Mouse (Mus musculus) frontal cortex, adult 2 months (tissue): ENCODE measurements around the gene Ehbp1l1. TPM values are rescaled to one million over a fixed set of nuclear protein-coding genes. Genes with fewer than 3 reads are reported as not detected.
"Not testable (repeated sequence)": the region's sequence is repeated elsewhere in the genome, so short reads cannot be mapped to it uniquely, and the experiment has no call there.

ENCODE experiments used
- DNase-seq, 2 experiments: peaks; one replicate each; pipeline ENCODE4 v3.0.0; 2022; ENCODE audit warnings: low spot score in 1 of 2; ENCODE audit errors: extremely low spot score in 1 of 2
- polyA plus RNA-seq: library from polyadenylated mRNA; depleted of rRNA; stranded (reverse); fragments of >200 nt; gene quantifications from 2 replicates; pipeline ENCODE4 v1.2.3, GENCODE M21; 2012

Ehbp1l1 gene
- polyA plus RNA-seq, 1 experiment: 18.8 TPM

DNA sequence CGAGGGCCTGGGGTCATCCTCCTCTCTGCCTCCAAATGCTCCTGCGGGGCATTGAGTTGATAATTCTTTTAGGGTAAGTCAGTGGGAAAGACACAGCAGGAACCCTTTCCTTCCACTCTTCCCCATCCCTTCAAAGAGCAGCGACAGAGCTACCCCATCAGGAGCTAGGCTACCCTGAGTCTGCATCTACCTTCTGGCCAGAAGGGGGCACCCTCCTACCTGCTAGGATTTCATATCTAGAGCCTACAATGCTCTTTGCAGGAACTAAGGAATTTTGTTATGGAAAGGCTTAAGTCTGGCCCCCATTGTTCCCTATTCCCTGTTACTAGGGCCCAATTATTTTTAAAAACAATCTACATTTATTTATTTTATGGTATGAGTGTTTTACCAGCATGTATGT is 14.9 kb downstream of the Ehbp1l1 start:
- peak in 1 of 2 experiments; percentile 91 for DNase-seq

DNA sequence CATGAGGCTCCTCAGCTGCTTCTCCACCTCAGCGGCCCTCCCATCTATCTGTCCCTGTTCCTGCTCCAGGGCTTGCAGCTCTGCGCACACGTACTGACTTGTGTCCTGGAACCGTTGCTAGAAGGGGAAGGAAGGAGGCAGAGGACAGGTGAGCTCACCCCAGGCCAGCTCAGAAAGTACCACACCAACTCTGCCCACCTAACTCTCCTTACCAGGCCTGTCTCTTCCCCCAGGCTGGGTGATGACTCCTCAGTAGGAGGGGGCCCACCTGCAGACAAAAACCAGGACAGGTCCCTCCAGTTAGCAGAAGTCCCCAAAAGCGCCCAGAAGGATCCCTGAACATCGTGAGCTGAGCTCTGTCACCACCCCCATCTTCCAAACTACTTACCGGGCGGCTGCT is 15.5 kb downstream of the Ehbp1l1 start:
- no peak for DNase-seq

DNA sequence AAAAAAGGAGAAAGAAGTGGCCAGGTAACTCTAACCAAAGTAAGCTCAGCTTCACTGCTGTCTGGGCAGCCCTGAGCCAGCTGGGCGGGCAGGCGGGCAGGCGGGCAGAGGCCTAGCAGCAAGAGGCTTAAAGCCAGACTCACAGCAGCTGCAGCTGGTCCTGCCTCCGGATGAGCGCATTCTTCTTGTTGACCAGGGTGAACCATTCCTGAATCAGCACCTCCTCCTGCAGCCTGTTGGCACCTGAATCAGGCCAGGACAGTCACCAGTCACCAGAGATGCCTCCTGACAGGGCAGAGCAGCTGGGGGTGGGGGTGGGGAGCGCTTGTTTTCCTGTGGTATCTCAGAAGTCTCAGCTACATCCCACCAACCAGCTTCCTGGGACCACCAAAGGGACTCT is 16.0 kb downstream of the Ehbp1l1 start:
- DNase-seq: no peak

DNA sequence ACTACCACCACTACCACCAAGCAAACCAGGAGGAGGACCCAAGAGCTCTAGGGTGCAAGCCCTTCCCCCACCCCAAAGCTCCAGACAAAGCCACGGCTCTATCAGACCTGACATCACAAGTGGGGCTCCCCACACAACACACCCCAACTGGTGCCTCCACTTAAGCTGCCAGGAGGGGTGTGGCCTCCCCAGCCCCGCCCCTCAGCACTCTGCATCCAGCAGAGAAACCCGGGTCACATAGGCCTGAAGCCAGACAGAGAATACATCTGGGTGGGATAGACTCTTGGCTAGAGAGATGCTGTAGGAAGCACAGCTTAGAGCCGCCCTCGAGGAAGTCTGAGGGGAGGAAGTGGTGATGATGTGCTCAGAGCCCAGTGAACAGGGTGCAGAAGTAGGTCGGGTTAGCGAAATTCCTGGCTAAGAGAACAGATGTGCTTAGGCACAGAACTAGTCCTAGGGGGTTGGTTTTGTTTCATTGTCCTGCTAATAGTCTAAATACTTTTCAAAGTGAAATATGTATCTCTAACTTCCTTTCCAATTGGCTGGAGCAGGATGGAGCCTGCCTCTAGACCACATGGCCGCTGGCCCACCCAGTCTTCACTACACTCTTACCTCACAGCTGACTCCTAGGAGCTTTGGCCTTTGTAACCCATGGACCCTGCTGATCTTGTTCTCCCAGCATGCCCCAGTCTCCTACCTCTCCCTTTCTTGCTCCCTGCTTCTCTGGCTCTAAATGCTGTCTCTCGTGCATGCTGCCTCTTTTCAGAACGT is 21.1 kb downstream of the Ehbp1l1 start:
- no peak for DNase-seq

DNA sequence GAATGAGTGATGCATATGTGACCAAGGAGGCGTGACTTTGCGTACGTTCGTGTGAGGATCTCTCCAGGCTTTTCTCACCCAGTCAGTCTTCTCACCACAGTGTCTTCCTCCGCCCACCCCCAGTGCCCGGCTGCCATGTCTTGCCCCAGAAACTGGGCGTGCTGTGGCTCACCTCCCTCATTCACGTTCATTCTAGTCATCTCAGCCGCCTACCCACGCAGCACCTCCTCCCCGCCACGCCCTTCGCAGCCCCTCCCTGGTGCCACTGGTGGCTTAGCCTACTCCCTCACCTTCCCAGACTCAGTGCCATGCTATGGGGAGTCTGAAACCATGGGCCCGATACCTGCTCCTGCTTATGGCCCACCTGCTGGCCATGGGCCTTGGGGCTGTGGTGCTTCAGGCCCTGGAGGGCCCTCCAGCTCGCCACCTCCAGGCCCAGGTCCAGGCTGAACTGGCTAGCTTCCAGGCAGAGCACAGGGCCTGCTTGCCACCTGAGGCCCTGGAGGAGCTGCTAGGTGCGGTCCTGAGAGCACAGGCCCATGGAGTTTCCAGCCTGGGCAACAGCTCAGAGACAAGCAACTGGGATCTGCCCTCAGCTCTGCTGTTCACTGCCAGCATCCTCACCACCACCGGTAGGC is 21.8 kb downstream of the Ehbp1l1 start, which contains the start of gene Kcnk7:
TSS of gene Kcnk7 (plus strand) at position 205 of the 638 bp plus-strand sequence.
- DNase-seq: peak in 1 of 2 experiments; percentile 58

DNA sequence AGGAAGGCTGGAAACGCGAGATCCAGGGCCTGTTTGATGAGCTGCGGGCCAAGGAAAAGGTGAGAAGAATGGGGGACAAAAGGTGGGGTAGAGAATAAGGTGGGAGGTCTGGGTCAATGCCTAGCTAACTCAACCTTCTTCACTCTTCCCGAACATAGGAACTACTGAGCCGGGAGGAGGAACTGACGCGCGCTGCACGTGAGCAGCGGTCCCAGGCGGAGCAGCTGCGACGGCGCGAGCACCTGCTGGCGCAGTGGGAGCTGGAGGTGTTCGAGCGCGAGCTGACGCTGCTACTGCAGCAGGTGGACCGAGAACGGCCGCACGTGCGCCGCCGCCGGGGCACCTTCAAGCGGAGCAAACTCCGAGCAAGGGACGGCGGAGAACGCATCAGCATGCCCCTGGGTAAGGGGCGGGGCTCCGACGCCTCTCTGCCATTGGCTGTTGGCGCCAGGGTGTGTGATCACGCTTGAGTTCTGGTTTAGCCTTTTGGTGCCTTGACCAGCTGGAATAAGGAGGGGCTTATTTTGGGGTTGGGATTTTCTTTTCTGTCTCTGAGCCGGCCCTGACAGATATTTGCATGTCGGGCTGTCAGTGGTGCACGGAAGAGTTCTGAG is 30.2 kb downstream of the Ehbp1l1 start:
- DNase-seq: no peak

DNA sequence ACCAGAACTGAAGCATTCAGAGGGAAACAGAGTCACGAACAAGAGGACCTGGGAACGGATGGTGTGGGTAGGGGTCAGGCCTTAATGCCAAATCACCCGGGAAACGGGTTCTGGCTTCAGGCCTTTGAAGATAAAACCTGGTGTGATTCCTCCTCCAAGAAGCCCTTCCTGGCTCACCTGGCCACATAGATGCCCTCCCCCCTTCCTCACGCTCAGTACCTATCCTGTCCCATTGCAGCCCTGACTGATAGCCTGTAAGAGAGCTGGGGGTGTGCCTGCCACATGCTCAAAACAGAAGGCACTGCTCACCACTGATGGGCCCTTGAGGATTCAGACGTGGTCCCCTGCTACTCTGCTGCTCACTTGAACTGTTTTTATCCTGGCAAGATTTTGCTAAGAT is 32.3 kb downstream of the Ehbp1l1 start:
- DNase-seq: no peak

DNA sequence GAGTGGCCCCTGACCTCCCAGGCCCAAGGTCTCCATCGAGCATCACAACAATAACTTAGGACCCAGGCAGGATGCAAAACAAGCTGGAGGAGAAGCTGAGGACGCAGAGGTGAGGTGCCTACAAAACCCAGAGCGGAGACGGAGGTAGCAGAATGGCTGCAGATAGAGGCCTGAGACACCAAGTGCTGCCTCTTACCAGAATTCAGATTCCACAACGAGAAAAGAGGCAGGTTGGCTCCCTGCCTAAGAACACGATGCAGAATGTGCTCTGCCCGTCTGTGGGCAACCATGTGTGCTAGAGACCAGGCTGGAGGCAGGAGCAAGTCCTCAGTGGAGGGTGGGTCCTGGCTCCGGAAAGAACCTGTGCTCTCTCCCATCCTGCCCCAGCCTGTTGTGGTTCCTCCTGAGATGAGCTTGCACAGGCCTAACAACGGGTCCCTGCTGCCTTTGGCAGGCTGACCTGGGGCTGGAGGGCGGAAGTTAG is 33.2 kb downstream of the Ehbp1l1 start:
- no peak for DNase-seq

DNA sequence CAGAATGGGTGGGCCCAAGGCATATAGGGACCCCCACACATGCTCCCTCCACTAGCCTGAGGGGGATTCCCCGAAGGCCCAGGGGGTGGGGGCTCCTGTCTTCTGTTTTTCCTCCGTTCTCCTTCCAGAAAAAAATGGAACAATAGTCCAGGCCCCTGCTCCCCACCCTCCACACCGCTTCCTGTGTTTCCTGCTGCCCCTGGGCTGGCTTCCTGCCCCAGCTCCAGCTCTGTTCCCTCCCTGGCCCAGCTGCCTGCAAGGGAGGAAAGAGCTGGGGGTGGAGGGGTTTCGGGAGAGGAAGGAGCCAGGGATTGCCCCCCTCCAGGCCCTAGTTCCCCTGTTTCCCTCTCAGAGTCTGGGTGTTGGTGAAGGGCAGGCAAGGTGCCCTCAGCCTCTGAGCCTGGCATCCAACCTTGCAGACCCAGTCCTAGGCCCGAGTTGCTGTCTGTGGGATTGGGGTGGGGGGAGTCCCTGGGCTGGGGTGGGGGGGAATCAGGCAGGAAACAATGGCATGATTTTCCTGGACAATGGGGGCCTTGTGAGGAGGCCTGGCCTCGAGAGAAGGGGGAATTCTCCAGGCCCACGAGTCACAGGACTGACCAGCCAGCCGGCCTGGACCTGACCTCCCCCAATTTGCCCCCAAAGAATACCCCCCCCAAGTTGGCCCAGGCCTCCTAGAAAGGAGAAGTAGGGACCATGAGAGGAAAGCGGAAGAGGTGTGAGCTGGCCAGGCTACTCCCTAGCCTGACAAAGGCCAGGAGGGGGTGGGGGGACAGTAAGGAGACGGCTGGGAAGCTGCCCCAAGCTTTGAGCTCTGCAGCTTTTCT is 33.8 kb downstream of the Ehbp1l1 start:
- DNase-seq: no peak

DNA sequence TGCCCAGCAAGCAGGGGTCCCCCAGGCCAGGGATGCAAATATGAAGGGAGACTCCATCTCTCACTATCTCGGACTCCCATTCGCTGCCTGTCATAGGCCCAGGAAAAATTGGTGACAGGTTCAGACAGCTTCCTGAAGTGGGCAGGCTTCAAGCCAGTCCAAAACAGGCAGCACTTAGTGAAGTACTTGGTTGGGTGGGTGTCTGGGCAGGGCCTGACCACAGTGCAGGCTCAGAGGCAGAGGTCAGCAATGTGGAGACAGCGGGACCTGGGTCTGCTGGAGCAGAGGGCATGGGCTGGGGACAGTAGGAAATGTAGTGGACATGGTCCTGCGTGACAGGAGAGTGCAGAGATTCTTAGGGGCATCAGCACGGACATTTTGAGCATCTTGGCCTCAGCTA is 34.5 kb downstream of the Ehbp1l1 start:
- no peak for DNase-seq

DNA sequence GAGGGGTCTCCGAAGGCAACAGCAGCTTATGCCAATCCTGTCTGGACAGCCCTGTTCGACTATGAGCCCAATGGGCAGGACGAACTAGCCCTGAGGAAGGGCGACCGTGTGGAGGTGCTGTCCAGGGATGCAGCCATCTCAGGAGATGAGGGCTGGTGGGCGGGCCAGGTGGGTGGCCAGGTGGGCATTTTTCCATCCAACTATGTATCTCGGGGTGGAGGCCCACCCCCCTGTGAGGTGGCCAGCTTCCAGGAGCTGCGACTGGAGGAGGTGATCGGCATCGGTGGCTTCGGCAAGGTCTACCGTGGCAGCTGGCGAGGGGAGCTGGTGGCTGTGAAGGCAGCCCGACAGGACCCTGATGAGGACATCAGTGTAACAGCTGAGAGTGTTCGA is 35.8 kb downstream of the Ehbp1l1 start:
- DNase-seq: no peak

DNA sequence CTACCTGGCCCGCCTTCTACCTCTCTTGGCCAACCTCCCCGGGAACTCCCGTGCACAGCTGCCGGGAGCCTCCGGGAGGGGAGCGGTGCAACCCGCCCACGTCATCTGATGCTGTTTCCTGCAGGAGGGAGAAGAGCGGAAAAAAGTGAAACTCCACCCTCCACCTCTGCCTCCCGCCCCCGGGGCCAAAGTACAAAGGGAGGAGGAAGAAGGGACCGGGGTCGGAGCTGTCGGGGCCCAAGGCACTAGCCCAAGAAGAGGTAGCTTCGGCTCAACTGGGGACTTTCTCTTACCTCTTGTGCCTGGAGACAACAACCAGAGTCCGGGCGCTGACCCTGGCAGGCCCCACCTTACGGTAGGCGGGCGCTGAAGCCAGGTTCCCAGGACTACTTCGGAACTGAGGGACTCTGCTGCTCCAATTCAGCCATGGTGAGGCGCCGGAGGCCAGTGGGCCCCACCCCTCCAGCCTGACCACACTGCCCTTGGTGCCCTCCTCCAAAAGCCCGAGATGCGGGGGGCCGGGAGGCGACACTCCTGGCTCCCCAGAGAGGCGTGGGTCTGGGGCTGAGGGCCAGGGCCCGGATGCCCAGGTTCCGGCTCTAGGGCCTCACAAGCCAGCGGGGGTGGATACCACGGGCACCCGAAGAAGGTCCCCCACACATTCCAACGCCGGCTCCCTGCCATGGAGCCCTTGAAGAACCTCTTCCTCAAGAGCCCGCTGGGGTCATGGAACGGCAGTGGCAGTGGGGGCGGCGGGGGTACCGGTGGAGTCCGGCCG is 36.4 kb downstream of the Ehbp1l1 start:
- peak; percentile 52 to 80 for DNase-seq

DNA sequence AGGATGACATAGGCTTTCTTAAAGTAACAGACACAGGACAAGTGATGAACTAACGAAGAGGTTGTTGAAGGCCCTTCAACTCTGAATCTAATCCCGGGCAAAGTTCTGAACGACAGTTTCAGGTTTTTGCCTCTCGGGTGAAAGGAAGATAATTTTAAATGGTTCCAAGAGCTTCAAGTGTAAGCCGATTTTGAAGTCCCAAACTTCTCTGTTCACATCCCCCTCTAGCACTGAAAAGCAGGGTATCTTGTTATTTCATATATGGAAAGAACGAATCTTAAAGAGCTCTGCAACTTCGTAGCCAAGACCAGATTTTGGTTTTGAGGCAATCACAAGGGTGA is 37.1 kb downstream of the Ehbp1l1 start:
- DNase-seq: no peak

DNA sequence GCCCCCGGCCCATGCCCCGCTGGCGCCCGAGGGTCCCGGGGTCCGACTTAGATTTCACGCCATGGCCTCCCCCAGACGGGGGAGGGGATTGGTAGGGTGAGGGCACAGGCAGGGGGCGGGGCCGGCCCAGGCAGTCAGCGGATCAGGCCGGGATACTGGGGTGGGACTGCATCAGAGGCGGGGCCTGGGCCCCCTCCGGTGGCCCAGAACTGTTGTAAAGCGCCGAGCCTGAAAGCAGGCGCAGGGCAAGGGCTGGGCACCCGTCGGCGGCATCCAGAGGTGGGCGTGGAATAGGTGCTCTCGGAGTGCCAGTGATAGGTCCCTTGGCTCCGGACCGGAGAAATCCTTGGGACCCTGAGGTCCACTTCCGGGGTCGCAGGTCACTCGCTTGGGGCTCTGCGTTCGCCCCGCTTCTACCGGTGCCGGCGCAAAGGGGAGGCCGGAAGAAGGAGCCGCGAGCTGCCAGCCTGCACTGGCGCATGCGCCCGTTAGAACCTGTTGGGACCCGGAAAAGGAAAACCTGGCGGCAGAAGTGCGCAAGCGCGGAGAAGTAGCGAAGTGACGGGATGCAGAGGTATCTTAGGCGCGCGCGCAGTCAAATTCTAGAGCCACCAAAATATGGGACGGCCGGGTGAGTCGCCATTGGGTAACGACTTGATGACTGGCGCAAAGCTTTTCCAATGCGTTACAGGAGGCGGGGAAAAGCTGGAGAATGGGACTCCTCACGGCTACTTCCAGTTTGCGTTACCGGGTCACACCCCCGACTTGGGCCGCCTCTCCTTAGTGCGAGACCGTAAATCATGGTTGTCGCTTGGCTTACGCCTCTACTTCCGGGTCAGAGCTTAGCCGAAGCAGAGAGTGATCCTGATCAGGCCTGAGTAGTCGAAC is 37.7 kb downstream of the Ehbp1l1 start, which contains the start of the genes Map3k11 and Pcnx3:
TSS of gene Map3k11 (plus strand) at position 543 of the 888 bp plus-strand sequence.
TSS of gene Pcnx3 (minus strand) at position 709 of the 888 bp plus-strand sequence.
- DNase-seq: peak; percentile 97 to 99

DNA sequence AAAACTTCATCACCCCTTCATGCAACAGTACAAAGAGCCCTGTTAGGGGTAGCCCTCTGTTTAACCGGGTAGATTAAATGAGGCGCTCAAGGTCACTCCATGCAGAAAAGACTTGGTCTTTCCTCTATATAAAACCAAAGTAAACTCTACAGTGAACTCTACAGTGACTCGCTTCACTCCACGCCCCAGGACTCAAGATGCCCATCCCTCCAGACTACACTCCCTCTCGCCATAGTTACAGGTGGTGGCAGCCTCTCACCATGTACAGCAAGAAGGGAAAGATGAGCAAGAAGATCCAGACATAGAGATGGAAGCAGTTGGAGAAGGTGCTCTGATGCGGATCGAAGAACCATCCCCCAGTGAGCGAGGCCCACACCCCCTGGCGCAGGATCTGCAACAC is 38.4 kb downstream of the Ehbp1l1 start:
- DNase-seq: no peak

DNA sequence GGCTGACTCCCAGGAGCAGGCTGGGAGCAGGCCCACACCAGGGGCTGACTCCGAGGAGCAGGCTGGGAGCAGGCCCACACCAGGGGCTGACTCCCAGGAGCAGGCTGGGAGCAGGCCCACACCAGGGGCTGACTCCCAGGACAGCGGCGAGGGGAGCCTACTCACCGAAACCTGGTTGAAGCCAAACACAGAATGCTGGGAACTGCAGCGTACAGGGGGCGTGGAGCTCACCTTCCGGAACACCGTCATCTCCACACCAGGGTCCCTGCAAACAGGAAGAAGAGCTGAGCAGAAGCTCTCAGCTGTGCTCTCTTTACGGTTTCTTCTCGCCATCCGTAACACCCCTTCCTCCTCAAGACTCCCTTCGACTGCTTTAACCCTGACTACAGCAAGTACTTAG is 39.2 kb downstream of the Ehbp1l1 start:
- not testable (repeated sequence) for DNase-seq

DNA sequence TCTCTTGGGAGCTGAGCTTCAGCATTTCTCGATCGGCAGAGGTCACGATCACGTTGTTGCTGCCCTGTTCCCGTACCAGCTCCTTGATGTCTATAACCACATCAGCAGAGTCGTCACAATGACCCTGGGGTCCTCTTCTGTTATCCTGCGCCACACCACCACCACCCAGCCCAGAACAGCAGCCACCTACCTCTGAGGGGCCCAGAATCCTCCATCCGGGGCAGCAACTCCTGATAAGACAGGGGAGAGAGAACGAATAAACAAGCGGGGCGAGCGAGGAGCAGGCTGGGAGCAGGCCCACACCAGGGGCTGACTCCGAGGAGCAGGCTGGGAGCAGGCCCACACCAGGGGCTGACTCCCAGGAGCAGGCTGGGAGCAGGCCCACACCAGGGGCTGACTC is 39.7 kb downstream of the Ehbp1l1 start:
- no peak for DNase-seq

DNA sequence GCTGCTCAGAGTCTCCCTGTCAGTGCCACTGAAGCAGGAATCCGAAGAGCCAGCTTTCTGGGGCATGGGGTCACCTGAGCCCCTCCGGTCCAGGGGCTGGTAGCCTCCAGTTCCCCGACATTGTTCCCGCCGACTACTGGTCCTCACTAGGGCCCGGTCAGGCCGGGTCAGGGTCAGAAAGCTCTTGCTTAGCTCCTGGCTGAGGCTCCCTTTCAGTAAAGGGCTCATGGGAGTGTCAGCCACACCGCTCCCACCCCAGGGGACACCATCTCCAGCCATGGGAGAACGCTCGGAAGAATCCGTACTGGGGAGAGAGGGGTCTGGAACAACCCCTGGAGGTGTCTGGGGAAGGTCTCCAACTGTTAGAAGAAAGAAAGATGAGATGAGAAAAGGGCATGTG is 40.3 kb downstream of the Ehbp1l1 start:
- no peak for DNase-seq

DNA sequence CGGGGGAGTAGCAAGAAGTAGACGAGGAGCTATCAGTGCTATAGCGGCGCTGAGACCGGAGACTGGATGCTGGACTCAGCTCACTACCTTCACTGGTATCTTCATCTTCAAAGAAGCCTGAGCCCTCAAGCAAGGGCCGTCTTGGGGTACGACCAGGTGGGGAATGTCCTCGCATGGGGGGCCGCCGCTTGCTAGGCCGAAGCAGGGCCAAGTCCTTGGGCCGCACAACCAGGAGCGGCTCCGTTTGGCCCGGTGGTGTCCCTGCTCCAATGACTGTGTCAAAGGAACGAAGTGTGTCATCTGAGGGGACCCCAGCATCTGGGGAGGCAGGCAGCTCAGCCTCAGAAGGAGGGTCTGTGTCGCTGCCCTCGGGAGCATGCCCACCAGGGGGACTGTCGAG is 40.7 kb downstream of the Ehbp1l1 start:
- no peak for DNase-seq
